Mouse (Mus musculus) induced T-regulatory cell, adult 2 months (primary cell): ENCODE measurements around the gene Tcam1.

Source experiments
- DNase-seq: peaks from one replicate; pipeline ENCODE4 v3.0.0-alpha.2; 2012; ENCODE audit warnings: low read depth

The Tcam1 gene

GRCm38 (mm10) chr11:106318406-106319366 lies 42.2 kb downstream of the Tcam1 start:
- DNase-seq, result no peak

- DNase-seq, result no peak
Measured at GRCm38 (mm10) chr11:106324858-106325257, 48.4 kb downstream of the Tcam1 start.

DNA sequence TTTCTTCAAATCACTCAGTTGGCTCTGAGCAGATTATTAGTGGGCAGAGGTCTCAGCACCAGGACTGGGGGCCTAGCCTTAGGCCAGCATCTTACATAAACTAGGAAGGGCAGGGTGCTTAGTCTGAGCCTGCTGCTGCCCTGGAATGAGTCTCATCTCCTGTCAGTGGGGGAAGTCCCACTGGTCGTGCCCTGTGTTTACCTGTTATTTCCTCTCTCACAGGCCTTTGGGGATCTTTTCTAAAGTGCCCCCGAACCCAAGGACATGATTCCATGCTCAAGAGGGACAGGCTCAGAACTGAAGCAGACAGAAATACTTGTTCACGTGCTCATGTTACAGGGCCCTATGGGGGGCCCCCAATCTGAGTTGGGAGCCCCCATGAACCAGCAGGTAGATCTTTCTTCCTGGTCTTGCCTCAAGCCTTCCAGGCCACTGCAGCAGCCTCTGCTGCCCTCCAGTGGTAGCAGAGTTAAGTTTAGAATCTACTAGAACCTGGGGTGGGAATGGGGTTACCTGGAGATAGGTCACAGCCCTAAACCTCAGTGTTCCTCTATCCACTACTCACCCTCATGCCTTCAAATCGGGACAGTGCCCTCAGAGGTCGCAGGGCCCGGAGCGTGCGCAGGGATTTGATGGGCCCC lies 49.2 kb downstream of the Tcam1 start:
- peak; percentile 86 for DNase-seq

GRCm38 (mm10) chr11:106326475-106326874 lies 50.0 kb downstream of the Tcam1 start:
- no peak for DNase-seq

GRCm38 (mm10) chr11:106328521-106328920 lies 52.0 kb downstream of the Tcam1 start:
- no peak for DNase-seq

DNA sequence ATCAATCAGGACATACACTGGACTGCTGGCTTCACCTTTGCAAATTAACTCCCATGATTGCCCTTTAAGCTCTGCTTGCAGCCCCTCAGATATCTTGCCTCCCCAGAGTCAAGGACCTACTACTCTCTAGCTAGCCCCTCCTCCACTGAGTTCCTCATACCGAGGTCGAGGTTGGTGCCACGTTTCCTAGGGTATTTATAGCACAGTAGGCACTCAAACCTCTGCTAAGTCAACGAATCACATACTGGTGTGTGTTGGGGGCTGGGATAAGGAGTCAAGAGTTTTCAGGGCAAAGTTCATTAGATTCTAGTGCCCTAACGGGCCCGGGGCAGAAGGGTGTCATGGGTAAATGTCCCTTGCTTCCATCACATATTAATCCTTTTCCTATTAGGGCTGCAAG lies 52.7 kb downstream of the Tcam1 start:
- DNase-seq, result no peak

GRCm38 (mm10) chr11:106329682-106330081 lies 53.2 kb downstream of the Tcam1 start:
- peak; percentile 84 for DNase-seq

DNA sequence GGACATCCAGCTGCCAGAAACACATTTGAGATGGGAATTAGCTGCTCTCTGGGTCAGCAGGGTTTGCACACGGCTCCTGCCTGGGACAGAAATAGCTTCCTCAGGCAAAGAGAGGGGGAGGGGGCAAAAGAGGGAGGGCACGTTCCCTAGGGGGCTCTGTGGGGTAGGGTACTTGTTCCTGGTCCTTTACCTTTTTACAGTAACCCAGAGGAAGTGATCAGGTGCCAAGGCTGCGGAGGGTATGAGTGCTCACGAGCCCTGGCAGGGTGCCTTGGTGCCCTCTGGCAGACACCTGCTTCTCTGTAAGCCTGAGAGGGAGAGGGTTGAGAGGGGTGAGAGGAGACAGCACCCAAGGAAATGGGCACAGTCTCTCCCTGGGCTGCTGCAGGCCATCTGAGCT lies 56.0 kb downstream of the Tcam1 start:
- no peak for DNase-seq

DNA sequence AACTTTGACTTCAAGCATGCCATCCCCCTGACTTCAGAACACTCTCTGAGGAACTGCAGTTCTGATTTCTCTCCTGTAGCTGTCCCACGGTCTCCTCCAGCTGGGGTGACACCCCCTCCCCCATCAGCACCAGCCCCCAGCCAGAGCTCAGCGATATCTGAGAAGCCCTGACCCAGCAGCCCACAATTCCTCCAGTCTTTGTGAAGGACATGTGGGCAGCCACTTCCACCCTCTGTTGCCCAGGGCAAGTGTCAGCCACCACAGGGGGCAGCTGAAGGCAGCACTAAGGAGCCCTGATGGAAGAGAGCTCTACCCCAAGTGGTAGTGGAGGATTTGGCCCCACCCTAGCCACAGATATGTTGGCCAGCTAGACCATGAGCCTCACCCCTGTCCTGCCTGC lies 57.6 kb downstream of the Tcam1 start:
- no peak for DNase-seq

GRCm38 (mm10) chr11:106338029-106338428 lies 61.6 kb downstream of the Tcam1 start:
- no peak for DNase-seq
